Mouse (Mus musculus) G1E (cell line): ENCODE measurements around the gene Selenoi. TPM values are rescaled to one million over a fixed set of nuclear protein-coding genes. Genes with fewer than 3 reads are reported as not detected.

ENCODE experiments used
- ATAC-seq: 2 replicates; pipeline ENCODE4 v1.8.0; 2016; ENCODE audit warnings: mild to moderate bottlenecking; ENCODE audit not compliant: insufficient number of reproducible peaks, poor library complexity, low FRiP score, severe bottlenecking; ENCODE audit errors: extremely low read depth
- DNase-seq: peaks from one replicate; pipeline ENCODE4 v3.0.0; 2012; ENCODE audit warnings: low spot score
- H3K27me3 ChIP-seq: 2 replicates; pipeline ENCODE4 v1.6.1; 2012; ENCODE audit warnings: mild to moderate bottlenecking, low read length, inconsistent platforms; ENCODE audit not compliant: insufficient read depth
- H3K36me3 ChIP-seq: replicated peaks from 2 replicates; pipeline ENCODE3; 2012; ENCODE audit warnings: mild to moderate bottlenecking, inconsistent platforms
- H3K4me1 ChIP-seq: 2 replicates; pipeline ENCODE4 v1.6.1; 2012; ENCODE audit warnings: low read depth, low read length, inconsistent platforms, mixed read lengths; ENCODE audit not compliant: insufficient read depth
- H3K4me3 ChIP-seq: 2 replicates; pipeline ENCODE4 v1.5.1; 2012; ENCODE audit warnings: low read depth, mild to moderate bottlenecking, inconsistent platforms, low read length, moderate library complexity, mixed read lengths
- H3K9me3 ChIP-seq: replicated peaks from 2 replicates; pipeline ENCODE4 v1.6.1; 2012; ENCODE audit warnings: inconsistent platforms
- CTCF ChIP-seq: IDR thresholded peaks from 2 replicates; pipeline ENCODE4 v1.5.1; 2012; ENCODE audit warnings: low read depth, low read length, inconsistent platforms, mixed read lengths
- GATA1 ChIP-seq: IDR thresholded peaks from 2 replicates; pipeline ENCODE4 v1.6.1; 2012; ENCODE audit warnings: borderline replicate concordance, low read length, inconsistent platforms, mixed read lengths
- GATA2 ChIP-seq: IDR thresholded peaks from 2 replicates; pipeline ENCODE4 v1.6.1; 2012; ENCODE audit warnings: low read depth, low read length, inconsistent platforms, borderline replicate concordance
- POLR2AphosphoS5 ChIP-seq: IDR thresholded peaks from 2 replicates; pipeline ENCODE4 v1.6.1; 2012; ENCODE audit warnings: low read depth, low read length, inconsistent platforms; ENCODE audit not compliant: insufficient replicate concordance
- TAL1 ChIP-seq: conservative IDR thresholded peaks from 2 replicates; pipeline ENCODE4 v1.6.1; 2012; ENCODE audit warnings: low read depth, low read length, inconsistent platforms, mixed read lengths
- polyA plus RNA-seq: library from polyadenylated mRNA; stranded (reverse); fragments of >175 nt; gene quantifications from 2 replicates; pipeline ENCODE4 v1.2.3, GENCODE M21; 2012
- total RNA-seq, 2 experiments: library from RNA; stranded (forward) in 1 of 2; stranded (reverse) in 1 of 2; fragments of 200-1000 nt in 1 of 2; fragments of >200 nt in 1 of 2; fragmentation: Nextera tagmentation in 1 of 2; gene quantifications; 2 replicates each; pipeline ENCODE4 v1.2.3; 2014 to 2017

Selenoi gene
- total and polyA plus RNA-seq, 3 experiments: 1.6 to 54.0 (median 41.7) TPM

DNA sequence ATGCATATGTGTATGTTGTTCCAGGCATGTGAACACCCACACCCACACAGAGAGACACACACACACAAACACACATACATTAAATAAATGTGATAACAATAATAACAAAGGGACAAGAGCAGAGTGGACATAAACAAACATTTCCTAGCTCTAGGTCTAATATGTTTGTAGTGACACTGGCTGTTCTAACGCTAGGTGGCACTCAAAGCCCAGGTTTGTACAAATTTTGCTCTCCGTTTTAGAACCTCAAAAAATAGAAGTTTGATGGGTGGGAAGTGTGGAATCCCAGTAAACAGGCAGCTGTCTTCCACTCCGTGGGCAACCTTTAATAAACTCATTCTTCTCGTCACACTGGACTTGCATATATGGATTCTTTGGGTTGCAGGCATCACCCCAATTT lies 17.5 kb upstream of the Selenoi start:
- no peak for TF ChIP-seq TAL1
- TF ChIP-seq GATA1: no peak
- TF ChIP-seq CTCF: no peak
- no peak for TF ChIP-seq GATA2
- TF ChIP-seq POLR2AphosphoS5: no peak

DNA sequence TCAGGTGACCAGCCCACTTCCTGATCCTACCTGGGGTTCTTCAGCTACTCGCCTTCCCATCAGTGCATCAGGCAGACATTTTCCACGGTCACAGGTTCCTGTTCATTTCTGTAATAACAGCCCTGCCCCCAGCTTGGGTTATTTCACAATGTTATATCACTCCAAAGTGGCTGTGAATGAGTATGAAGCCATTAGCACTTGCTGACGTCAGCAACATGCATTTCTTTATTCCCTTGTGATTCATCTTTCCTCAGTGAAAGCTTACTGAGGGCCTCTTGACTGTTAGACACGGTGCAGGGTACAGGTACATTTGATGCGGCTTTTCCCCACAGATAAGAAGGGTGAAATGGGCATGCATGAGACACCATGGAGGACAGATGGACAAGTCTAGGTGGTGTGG lies 16.4 kb upstream of the Selenoi start:
- TF ChIP-seq GATA1: no peak
- no peak for TF ChIP-seq CTCF
- TF ChIP-seq GATA2: no peak
- TF ChIP-seq POLR2AphosphoS5: no peak
- no peak for TF ChIP-seq TAL1
- H3K36me3 ChIP-seq: no peaks in the 10 kb centered on the region
- H3K4me3 ChIP-seq: no peak overlapping the region
- peaks cover 30% of the 10 kb centered on the region for H3K27me3 ChIP-seq
- no peaks in the 10 kb centered on the region for H3K4me1 ChIP-seq
- H3K9me3 ChIP-seq: no peaks in the 10 kb centered on the region
- DNase-seq (no peak), ATAC-seq (no peak)

More for the DNA sequence above, 17.5 kb upstream of the Selenoi start:
- ATAC-seq (no peak), DNase-seq (no peak)
- Histone ChIP-seq H3K4me1 (no peaks in the 10 kb centered on the region), H3K9me3 (no peaks in the 10 kb centered on the region), H3K36me3 (no peaks in the 10 kb centered on the region), H3K27me3 (peaks cover 26% of the 10 kb centered on the region), H3K4me3 (no peak overlapping the region)

DNA sequence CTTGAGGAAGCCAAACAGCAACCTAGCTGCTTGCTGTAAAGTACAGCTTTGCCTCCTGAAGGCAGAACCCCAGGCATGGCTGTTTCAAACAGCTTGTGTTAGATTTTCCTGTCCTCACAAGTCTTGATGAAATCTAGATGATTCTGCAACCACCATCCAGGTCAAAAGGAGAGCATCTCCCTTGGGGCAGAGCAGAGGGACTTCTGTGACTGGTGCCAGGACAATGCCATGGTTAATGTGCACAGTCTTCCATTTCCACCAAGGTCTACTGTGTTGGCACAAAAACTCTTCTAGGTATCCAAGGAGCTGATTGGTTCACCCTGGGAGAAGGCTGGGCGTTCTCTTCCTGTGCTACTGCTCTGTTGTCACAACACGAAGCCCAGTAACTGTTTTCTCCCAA lies 12.7 kb upstream of the Selenoi start:
- H3K9me3 ChIP-seq: no peaks in the 10 kb centered on the region
- ATAC-seq (no peak), DNase-seq (no peak)
- peaks cover 3% of the 10 kb centered on the region for H3K36me3 ChIP-seq
- H3K27me3 ChIP-seq: peaks cover 27% of the 10 kb centered on the region
- H3K4me1 ChIP-seq: no peaks in the 10 kb centered on the region
- no peak overlapping the region for H3K4me3 ChIP-seq
- TF ChIP-seq GATA2: no peak
- no peak for TF ChIP-seq CTCF
- TF ChIP-seq GATA1: no peak
- no peak for TF ChIP-seq POLR2AphosphoS5
- no peak for TF ChIP-seq TAL1

DNA sequence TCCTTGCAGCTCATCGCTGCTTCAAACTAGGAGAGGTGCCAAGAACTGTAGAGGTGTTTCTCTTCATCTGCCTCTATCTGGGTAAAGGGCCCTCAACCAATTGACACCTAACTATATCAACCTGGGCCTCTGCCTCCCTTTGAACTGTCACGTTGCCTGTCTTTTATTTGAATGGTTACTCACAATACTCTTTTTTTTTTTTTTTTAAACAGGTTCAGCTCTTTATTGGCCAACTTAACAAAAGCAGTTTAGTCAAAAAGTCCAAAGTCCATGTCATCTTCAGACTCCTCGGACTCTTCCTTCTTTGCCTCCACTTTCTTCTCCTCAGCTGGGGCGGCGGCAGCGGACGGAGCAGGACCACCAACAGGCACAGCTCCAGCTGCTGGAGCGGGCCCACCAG lies 11.7 kb upstream of the Selenoi start:
- ATAC-seq (no peak), DNase-seq (no peak)
- H3K4me3 ChIP-seq: no peak overlapping the region
- no peak for TF ChIP-seq POLR2AphosphoS5
- no peak for TF ChIP-seq TAL1
- H3K4me1 ChIP-seq: no peaks in the 10 kb centered on the region
- H3K36me3 ChIP-seq: peaks cover 3% of the 10 kb centered on the region
- H3K9me3 ChIP-seq: no peaks in the 10 kb centered on the region
- peaks cover 24% of the 10 kb centered on the region for H3K27me3 ChIP-seq

- no peak for DNase-seq
- H3K4me1 ChIP-seq: no peaks in the 10 kb centered on the region
- TF ChIP-seq POLR2AphosphoS5 (no peak), CTCF (no peak), TAL1 (no peak), GATA1 (no peak), GATA2 (no peak)
- 0 out of 2 replicates have a peak, but pooled peaks cover 11% of the 10 kb centered on the region for H3K27me3 ChIP-seq
- no peak overlapping the region for H3K4me3 ChIP-seq
- H3K36me3 ChIP-seq: peaks cover 3% of the 10 kb centered on the region
- no peak for ATAC-seq
- no peaks in the 10 kb centered on the region for H3K9me3 ChIP-seq
These were observed 9.7 kb upstream of the Selenoi start for GRCm38 (mm10) chr5:30222681-30223080.

DNA sequence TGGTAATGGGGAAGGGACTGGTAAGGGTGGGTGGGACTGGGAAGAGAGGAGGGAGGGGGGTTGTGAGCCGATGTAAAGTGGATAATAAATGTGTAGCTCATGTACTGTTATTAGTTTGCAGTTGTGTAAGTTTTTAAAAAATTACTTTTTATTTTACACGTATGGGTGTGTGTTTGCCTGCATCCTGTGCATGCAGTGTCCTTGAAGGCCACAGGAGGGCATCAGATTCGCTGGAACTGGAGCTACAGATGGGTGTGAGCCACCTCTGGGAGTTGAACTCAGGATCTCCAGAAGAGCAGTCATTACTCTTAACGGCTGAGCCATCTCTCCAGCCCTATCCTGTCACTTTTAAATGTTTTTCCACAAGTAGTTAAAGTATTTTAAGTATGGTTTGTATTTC lies 1.5 kb upstream of the Selenoi start:
- TF ChIP-seq CTCF: peak; percentile 26; the same call in 1 of the 2 replicates
- TF ChIP-seq TAL1: no peak
- Histone ChIP-seq H3K4me3 (no peak overlapping the region), H3K4me1 (peaks cover 31% of the 10 kb centered on the region), H3K9me3 (peaks cover 6% of the 10 kb centered on the region), H3K36me3 (peaks cover 12% of the 10 kb centered on the region), H3K27me3 (no peaks in the 10 kb centered on the region)
- ATAC-seq (no peak), DNase-seq (no peak)

DNA sequence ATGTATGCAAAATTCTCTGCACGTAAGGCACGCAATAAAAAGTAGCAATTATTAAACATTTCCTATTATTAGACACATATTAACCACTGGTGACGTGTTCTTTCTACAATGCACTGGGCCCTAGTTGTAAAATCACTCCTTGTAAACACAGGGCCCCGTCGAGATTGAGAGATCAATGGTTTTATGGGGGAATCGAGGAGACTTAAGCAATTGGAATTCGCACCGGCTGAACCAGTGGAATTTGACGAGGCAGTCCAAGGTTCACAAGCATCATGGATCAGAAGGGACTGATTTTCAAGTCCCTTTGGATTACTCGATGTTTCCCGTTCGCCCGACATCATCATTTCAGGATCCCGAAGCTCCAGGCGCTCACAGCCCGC lies 500 bp upstream of the Selenoi start:
- ATAC-seq: no peak
- peaks cover 19% of the 10 kb centered on the region for H3K36me3 ChIP-seq
- H3K9me3 ChIP-seq: peaks cover 6% of the 10 kb centered on the region
- no peaks in the 10 kb centered on the region for H3K27me3 ChIP-seq
- peak overlapping the region; percentile 87 for H3K4me3 ChIP-seq
- peaks cover 38% of the 10 kb centered on the region for H3K4me1 ChIP-seq
- TF ChIP-seq GATA2 (no peak), CTCF (no peak), POLR2AphosphoS5 (no peak), TAL1 (no peak), GATA1 (no peak)
- no peak for DNase-seq
